Mouse (Mus musculus): ENCODE measurements around the gene Hoxb7. TPM values are rescaled to one million over a fixed set of nuclear protein-coding genes. Genes with fewer than 3 reads are reported as not detected.

The Hoxb7 gene
- polyA plus RNA-seq, 1 experiment from 2014 or later = 8.3 TPM

DNA sequence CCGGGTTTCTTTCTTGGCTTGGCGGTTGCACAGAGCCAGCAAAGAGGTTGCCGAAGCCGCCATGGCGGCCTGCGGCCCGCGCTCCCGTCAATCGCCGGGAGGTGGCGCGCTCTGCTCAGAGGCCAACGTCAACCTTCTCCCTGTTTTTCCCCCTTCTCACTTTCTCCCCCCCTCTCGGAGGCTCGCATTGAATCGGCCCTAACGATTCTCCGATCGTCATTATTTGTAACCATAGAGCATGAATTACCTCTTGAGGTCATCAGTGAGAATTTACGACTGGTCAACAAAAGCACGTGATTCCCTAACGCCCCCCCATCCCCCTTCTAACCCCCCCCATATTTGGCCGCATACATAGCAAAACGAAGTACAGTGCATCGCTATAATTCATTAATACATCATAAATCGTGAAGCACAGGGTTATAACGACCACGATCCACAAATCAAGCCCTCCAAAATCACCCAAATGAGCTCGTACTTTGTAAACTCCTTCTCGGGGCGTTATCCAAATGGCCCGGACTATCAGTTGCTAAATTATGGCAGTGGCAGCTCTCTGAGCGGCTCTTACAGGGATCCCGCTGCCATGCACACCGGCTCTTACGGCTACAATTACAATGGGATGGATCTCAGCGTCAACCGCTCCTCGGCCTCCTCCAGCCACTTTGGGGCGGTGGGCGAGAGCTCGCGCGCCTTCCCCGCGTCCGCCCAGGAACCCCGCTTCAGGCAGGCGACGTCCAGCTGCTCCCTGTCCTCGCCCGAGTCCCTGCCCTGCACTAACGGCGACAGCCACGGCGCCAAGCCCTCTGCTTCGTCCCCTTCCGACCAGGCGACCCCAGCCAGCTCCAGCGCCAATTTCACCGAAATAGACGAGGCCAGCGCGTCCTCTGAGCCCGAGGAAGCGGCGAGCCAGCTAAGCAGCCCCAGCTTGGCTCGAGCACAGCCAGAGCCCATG lies 17.0 kb downstream of the Hoxb7 start, which contains the start of gene Hoxb5:
Gene Hoxb5, plus strand, starts transcription at position 186 of the 949 bp plus-strand sequence.
- H3K9ac ChIP-seq (ENCODE audit: low read length) = peak within 1 kb of the TSS; percentile 83
- under 1% methylated on average over 68 of the region's 69 CpGs for WGBS
- peak within 1 kb of the TSS; percentile 89 for H3K27ac ChIP-seq (ENCODE audit: low read length)
- H3K4me1 ChIP-seq (ENCODE audit: control insufficient read depth, insufficient read depth, low read length) = peaks cover 12% of the 10 kb centered on the region; the same call in 1 of the 2 replicates
- H3K4me3 ChIP-seq (replicated peaks; ENCODE audit: low read length) = peak within 1 kb of the TSS; percentile 48
- H3K4me2 ChIP-seq (ENCODE audit: low read depth, low read length) = peak within 1 kb of the TSS; percentile 87
- no peaks in the 10 kb centered on the region for H3K36me3 ChIP-seq (ENCODE audit: control insufficient read depth, insufficient read depth, low read length)
- peaks cover 40% of the 10 kb centered on the region for H3K27me3 ChIP-seq (ENCODE audit: control insufficient read depth, insufficient read depth, low read length)
- H3K9me3 ChIP-seq (replicated peaks; ENCODE audit: control insufficient read depth, low read length) = no peaks in the 10 kb centered on the region
- peak; percentile 58 for ATAC-seq (ENCODE audit: insufficient read depth, low FRiP score)

DNA sequence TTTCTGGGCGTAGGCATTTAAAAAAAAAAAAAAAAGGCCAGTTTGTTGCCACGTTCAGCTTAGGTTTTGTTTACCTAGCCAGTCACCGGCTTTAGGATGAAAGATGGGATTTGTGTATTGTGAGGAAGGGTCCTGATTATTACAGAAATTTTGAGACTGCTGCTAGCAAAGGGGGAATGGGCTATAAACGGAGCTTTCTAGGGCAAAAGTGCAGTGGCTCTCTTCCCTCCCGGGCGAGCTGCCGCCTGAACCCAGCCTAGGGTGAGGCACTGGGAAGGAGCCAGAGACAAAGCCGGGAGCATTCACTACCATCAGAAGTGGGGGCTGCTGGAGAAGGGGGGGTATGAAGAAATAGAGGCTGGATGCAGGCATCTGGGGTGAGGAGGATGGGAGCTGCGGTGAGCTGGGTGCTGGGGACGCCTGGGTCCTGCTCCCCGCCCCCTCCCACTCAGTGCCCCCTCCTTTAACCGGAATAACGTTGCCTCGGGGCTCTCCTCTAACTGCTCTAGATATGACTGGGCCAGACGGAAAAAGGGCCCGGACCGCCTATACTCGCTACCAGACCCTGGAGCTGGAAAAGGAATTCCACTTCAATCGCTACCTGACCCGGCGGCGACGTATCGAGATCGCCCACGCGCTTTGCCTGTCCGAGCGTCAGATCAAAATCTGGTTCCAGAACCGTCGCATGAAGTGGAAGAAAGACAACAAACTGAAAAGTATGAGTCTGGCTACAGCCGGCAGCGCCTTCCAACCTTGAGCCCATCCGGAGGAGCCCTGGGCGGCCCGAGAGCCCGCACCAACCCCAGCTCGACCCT lies 18.2 kb downstream of the Hoxb7 start:
- Histone ChIP-seq H3K4me2 (ENCODE audit: low read depth, low read length) (peak overlapping the region; percentile 87), H3K9me3 (replicated peaks; ENCODE audit: control insufficient read depth, low read length) (no peaks in the 10 kb centered on the region), H3K4me3 (replicated peaks; ENCODE audit: low read length) (peak overlapping the region; percentile 48), H3K27ac (ENCODE audit: low read length) (peak overlapping the region; percentile 89), H3K27me3 (ENCODE audit: control insufficient read depth, insufficient read depth, low read length) (peaks cover 33% of the 10 kb centered on the region), H3K4me1 (ENCODE audit: control insufficient read depth, insufficient read depth, low read length) (peaks cover 10% of the 10 kb centered on the region; the same call in 1 of the 2 replicates), H3K36me3 (ENCODE audit: control insufficient read depth, insufficient read depth, low read length) (no peaks in the 10 kb centered on the region), H3K9ac (ENCODE audit: low read length) (peak overlapping the region; percentile 83)
- WGBS = 4% methylated on average over 38 of the region's 38 CpGs
- no peak for ATAC-seq (ENCODE audit: insufficient read depth, low FRiP score)

DNA sequence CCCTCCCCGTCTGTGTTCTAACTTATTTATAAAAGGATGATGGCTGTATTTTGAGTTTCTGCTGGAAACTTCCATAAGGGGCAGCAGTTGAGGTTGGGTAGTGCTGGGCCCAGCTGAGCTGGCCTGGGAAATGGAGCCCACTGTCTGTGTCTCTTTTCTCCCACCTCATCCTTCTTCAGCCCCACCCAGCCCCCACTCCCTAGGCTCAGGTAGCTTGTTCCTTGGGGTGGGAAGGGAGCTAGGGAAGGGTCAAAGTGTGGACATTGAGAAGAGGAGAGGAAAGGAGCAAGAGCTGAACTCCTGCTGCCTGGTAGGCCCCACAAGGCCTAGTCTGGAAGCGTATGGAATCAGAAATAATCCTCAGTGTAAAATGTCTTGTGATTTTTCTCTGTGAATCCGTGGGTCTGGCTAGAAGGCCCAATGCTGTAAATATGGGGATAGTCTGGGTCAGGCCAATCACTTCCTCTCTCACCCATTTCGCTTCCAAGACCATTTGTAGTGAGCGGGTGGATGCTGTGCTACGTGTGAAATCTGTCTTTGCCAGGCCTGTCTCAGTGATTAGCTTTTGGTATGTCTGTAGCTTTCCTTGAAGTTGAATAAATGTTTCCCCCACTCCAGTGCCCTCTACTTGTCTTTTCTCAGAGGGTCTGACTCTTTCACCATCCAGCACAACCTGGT lies 19.2 kb downstream of the Hoxb7 start:
- H3K9ac ChIP-seq (ENCODE audit: low read length) = peak overlapping the region; percentile 83
- H3K4me3 ChIP-seq (replicated peaks; ENCODE audit: low read length) = peak overlapping the region; percentile 48
- peaks cover 4% of the 10 kb centered on the region; the same call in 1 of the 2 replicates for H3K4me1 ChIP-seq (ENCODE audit: control insufficient read depth, insufficient read depth, low read length)
- peak overlapping the region; percentile 87 for H3K4me2 ChIP-seq (ENCODE audit: low read depth, low read length)
- peaks cover 23% of the 10 kb centered on the region for H3K27me3 ChIP-seq (ENCODE audit: control insufficient read depth, insufficient read depth, low read length)
- WGBS = 51% methylated on average over 6 of the region's 6 CpGs
- no peak for ATAC-seq (ENCODE audit: insufficient read depth, low FRiP score)
- no peaks in the 10 kb centered on the region for H3K9me3 ChIP-seq (replicated peaks; ENCODE audit: control insufficient read depth, low read length)
- H3K27ac ChIP-seq (ENCODE audit: low read length) = peak overlapping the region; percentile 89
- H3K36me3 ChIP-seq (ENCODE audit: control insufficient read depth, insufficient read depth, low read length) = no peaks in the 10 kb centered on the region

DNA sequence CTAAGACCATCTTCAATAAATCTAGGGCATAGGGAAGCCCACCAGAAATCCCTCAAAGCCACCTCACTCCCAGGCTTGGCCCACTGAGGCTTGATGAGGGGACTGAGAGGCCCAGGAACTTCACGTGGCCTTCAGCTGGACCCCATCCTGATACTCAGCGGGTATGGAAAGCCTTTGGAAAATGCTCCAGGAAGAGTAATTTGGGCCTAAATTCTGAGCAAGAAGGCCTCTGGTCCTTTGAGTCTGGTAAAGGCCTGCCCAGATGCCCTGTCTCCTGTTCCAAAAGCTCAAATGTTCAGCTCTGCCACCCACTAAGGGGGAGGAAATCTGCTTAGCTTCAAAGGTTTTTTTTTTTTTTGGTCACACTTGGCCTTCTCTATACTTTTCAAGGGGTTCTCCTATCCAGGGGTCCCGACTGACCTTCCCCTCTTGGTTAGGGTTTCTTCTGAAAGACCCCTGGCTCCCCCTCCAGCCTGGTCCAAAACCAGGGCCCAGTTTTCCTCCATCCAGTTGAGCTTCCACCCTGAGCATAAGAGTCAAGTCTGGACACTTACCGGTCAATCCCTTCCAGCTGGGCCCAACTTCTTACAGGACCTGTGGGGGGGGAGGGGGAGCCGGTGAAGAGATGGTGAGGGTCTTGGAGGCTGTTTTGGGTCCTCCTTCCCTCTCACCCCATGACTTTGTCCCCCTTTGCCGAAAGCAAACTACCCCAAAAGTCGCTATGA lies 19.9 kb downstream of the Hoxb7 start:
- H3K4me1 ChIP-seq (ENCODE audit: control insufficient read depth, insufficient read depth, low read length) = no peaks in the 10 kb centered on the region; the same call in 1 of the 2 replicates
- no peaks in the 10 kb centered on the region for H3K36me3 ChIP-seq (ENCODE audit: control insufficient read depth, insufficient read depth, low read length)
- peak overlapping the region; percentile 87 for H3K4me2 ChIP-seq (ENCODE audit: low read depth, low read length)
- no peak for ATAC-seq (ENCODE audit: insufficient read depth, low FRiP score)
- peak overlapping the region; percentile 89 for H3K27ac ChIP-seq (ENCODE audit: low read length)
- H3K4me3 ChIP-seq (replicated peaks; ENCODE audit: low read length) = peak overlapping the region; percentile 48
- peak overlapping the region; percentile 83 for H3K9ac ChIP-seq (ENCODE audit: low read length)
- 39% methylated on average over 7 of the region's 7 CpGs for WGBS
- H3K27me3 ChIP-seq (ENCODE audit: control insufficient read depth, insufficient read depth, low read length) = peaks cover 23% of the 10 kb centered on the region
- H3K9me3 ChIP-seq (replicated peaks; ENCODE audit: control insufficient read depth, low read length) = no peaks in the 10 kb centered on the region

DNA sequence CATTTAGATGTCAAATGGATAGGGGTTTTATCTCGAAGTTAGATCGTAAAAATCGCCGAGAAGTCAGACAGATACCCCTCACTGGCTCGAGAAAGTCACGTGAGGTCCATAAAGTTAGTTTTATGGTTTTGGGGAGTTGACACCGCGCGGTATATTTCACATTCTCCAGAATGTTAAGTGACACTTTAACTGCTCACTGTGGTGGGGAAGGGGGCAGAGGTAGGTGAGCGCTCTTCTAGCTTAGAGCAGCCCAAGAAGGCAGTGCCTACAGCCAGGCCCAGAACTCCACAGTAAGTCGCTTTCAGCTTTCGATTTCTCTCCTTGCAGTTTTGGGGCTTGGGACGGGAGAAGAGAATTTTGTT lies 20.5 kb downstream of the Hoxb7 start:
- Histone ChIP-seq H3K36me3 (ENCODE audit: control insufficient read depth, insufficient read depth, low read length) (no peaks in the 10 kb centered on the region), H3K4me3 (replicated peaks; ENCODE audit: low read length) (peak overlapping the region; percentile 48), H3K27ac (ENCODE audit: low read length) (peak overlapping the region; percentile 89), H3K9me3 (replicated peaks; ENCODE audit: control insufficient read depth, low read length) (no peaks in the 10 kb centered on the region), H3K27me3 (ENCODE audit: control insufficient read depth, insufficient read depth, low read length) (peaks cover 22% of the 10 kb centered on the region), H3K4me2 (ENCODE audit: low read depth, low read length) (peak overlapping the region; percentile 87), H3K9ac (ENCODE audit: low read length) (peak overlapping the region; percentile 83), H3K4me1 (ENCODE audit: control insufficient read depth, insufficient read depth, low read length) (peaks cover 3% of the 10 kb centered on the region; the same call in 1 of the 2 replicates)
- ATAC-seq (ENCODE audit: insufficient read depth, low FRiP score) = no peak
- 25% methylated on average over 13 of the region's 13 CpGs for WGBS

DNA sequence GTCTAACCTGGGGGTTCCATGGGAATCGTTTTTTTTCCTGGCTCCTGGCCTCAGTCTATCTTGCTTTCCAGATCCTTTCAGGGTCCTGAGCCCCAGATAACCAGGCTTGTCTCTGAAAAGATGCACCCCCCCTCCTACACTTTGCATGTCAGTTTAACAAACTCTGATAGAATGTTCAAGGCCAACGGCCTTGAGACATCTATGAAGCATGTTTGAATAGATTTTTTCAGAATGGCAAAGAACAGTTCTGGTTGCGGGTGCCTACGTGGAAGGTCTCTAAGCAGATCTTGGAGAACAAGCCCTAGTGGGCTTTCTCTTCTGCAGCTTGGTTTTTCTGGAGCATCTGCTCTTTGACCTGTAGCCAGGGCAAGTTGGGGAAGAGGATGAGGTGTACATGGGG lies 22.3 kb downstream of the Hoxb7 start:
- Histone ChIP-seq H3K9me3 (replicated peaks; ENCODE audit: control insufficient read depth, low read length) (no peaks in the 10 kb centered on the region), H3K4me3 (replicated peaks; ENCODE audit: low read length) (peak overlapping the region; percentile 48), H3K36me3 (ENCODE audit: control insufficient read depth, insufficient read depth, low read length) (no peaks in the 10 kb centered on the region), H3K4me2 (ENCODE audit: low read depth, low read length) (peak overlapping the region; percentile 87), H3K27ac (ENCODE audit: low read length) (peak overlapping the region; percentile 89), H3K4me1 (ENCODE audit: control insufficient read depth, insufficient read depth, low read length) (peaks cover 6% of the 10 kb centered on the region; the same call in 1 of the 2 replicates), H3K9ac (ENCODE audit: low read length) (peak overlapping the region; percentile 68), H3K27me3 (ENCODE audit: control insufficient read depth, insufficient read depth, low read length) (peaks cover 11% of the 10 kb centered on the region)
- ATAC-seq (ENCODE audit: insufficient read depth, low FRiP score) = no peak
- WGBS = 32% methylated on average over 4 of the region's 4 CpGs

GRCm38 (mm10) chr11:96309288-96309687 lies 22.9 kb downstream of the Hoxb7 start:
- peaks cover 6% of the 10 kb centered on the region; the same call in 1 of the 2 replicates for H3K4me1 ChIP-seq (ENCODE audit: control insufficient read depth, insufficient read depth, low read length)
- H3K9ac ChIP-seq (ENCODE audit: low read length) = peak overlapping the region; percentile 68
- peak overlapping the region; percentile 87 for H3K4me2 ChIP-seq (ENCODE audit: low read depth, low read length)
- 29% methylated on average over 4 of the region's 4 CpGs for WGBS
- peak overlapping the region; percentile 48 for H3K4me3 ChIP-seq (replicated peaks; ENCODE audit: low read length)
- no peaks in the 10 kb centered on the region for H3K36me3 ChIP-seq (ENCODE audit: control insufficient read depth, insufficient read depth, low read length)
- H3K27ac ChIP-seq (ENCODE audit: low read length) = peak overlapping the region; percentile 89
- H3K9me3 ChIP-seq (replicated peaks; ENCODE audit: control insufficient read depth, low read length) = no peaks in the 10 kb centered on the region
- ATAC-seq (ENCODE audit: insufficient read depth, low FRiP score) = no peak
- H3K27me3 ChIP-seq (ENCODE audit: control insufficient read depth, insufficient read depth, low read length) = peaks cover 11% of the 10 kb centered on the region

Measured in stomach, embryonic 16.5 days (tissue).